Mouse (Mus musculus): Measurements from ENCODE around the gene Txn2.

The Txn2 gene

GRCm38 (mm10) chr15:77934326-77934725, 5.5 kb upstream of the Txn2 start:
- DNase-seq (ENCODE audit: low spot score in 2 of 2) = no peak

- DNase-seq (ENCODE audit: low spot score in 2 of 2) = peak; percentile 95 to 99
Measured at GRCm38 (mm10) chr15:77933770-77934169, 5.0 kb upstream of the Txn2 start.

- no peak for DNase-seq (ENCODE audit: low spot score in 2 of 2)
Measured at GRCm38 (mm10) chr15:77933222-77933621, 4.4 kb upstream of the Txn2 start.

- DNase-seq (ENCODE audit: low spot score in 2 of 2) = peak; percentile 37 to 56
Measured at GRCm38 (mm10) chr15:77931689-77932016, 2.8 kb upstream of the Txn2 start.

GRCm38 (mm10) chr15:77930986-77931688, 2.3 kb upstream of the Txn2 start:
- no peak for DNase-seq (ENCODE audit: low spot score in 2 of 2)

- DNase-seq (ENCODE audit: low spot score in 2 of 2) = no peak
Measured at GRCm38 (mm10) chr15:77929804-77930203, 998 bp upstream of the Txn2 start.

- DNase-seq (ENCODE audit: low spot score in 2 of 2) = no peak
Measured at GRCm38 (mm10) chr15:77928091-77928490, 715 bp downstream of the Txn2 start.

- no peak for DNase-seq (ENCODE audit: low spot score in 2 of 2)
Measured at GRCm38 (mm10) chr15:77926921-77927320, 1.9 kb downstream of the Txn2 start.

- DNase-seq (ENCODE audit: low spot score in 2 of 2) = no peak
Measured at GRCm38 (mm10) chr15:77925195-77925594, 3.6 kb downstream of the Txn2 start.

GRCm38 (mm10) chr15:77923267-77924035, 5.4 kb downstream of the Txn2 start:
- DNase-seq (ENCODE audit: low spot score in 2 of 2) = no peak

- DNase-seq (ENCODE audit: low spot score in 2 of 2) = no peak
Measured at GRCm38 (mm10) chr15:77922710-77923109, 6.1 kb downstream of the Txn2 start.

GRCm38 (mm10) chr15:77921636-77922035, 7.2 kb downstream of the Txn2 start:
- no peak for DNase-seq (ENCODE audit: low spot score in 2 of 2)

- no peak for DNase-seq (ENCODE audit: low spot score in 2 of 2)
Measured at GRCm38 (mm10) chr15:77920511-77921462, 8.0 kb downstream of the Txn2 start.

- DNase-seq (ENCODE audit: low spot score in 2 of 2) = no peak
Measured at GRCm38 (mm10) chr15:77919441-77919840, 9.4 kb downstream of the Txn2 start.

GRCm38 (mm10) chr15:77916851-77917544, 11.8 kb downstream of the Txn2 start:
- peak; percentile 86 to 91 for DNase-seq (ENCODE audit: low spot score in 2 of 2)

GRCm38 (mm10) chr15:77915287-77915686, 13.5 kb downstream of the Txn2 start:
- DNase-seq (ENCODE audit: low spot score in 2 of 2) = no peak

- DNase-seq (ENCODE audit: low spot score in 2 of 2) = no peak
Measured at GRCm38 (mm10) chr15:77914507-77914906, 14.3 kb downstream of the Txn2 start.

GRCm38 (mm10) chr15:77913054-77913453, 15.8 kb downstream of the Txn2 start:
- no peak for DNase-seq (ENCODE audit: low spot score in 2 of 2)

GRCm38 (mm10) chr15:77912585-77912984, 16.2 kb downstream of the Txn2 start:
- DNase-seq (ENCODE audit: low spot score in 2 of 2) = no peak

GRCm38 (mm10) chr15:77912048-77912447, 16.8 kb downstream of the Txn2 start:
- peak; percentile 41 to 69 for DNase-seq (ENCODE audit: low spot score in 2 of 2)

- DNase-seq (ENCODE audit: low spot score in 2 of 2) = peak; percentile 44 to 61
Measured at GRCm38 (mm10) chr15:77911065-77911464, 17.7 kb downstream of the Txn2 start.

Data from heart, adult 9 months (tissue).